Mouse (Mus musculus) cortical plate, adult 2 months (tissue): ENCODE data around the gene Tbx1.

ENCODE experiments used
- CTCF ChIP-seq: fragments of 200-500 bp; IDR thresholded peaks from 2 replicates; pipeline ENCODE4 v1.5.1; 2011; ENCODE audit warnings: mild to moderate bottlenecking, control low read depth, low read length; ENCODE audit not compliant: insufficient read depth; ENCODE audit errors: extremely low read depth
- POLR2A ChIP-seq: fragments of 200-500 bp; IDR thresholded peaks from 2 replicates; pipeline ENCODE4 v1.6.1; 2011; ENCODE audit warnings: mild to moderate bottlenecking, low read length, control low read depth; ENCODE audit not compliant: insufficient read depth; ENCODE audit errors: extremely low read depth

- TF ChIP-seq POLR2A (no peak), CTCF (no peak)
Observed at GRCm38 (mm10) chr16:18589080-18589621, 1.3 kb downstream of the Tbx1 start.
